Mouse (Mus musculus) telencephalon, adult 2 months (tissue): Measurements from ENCODE around the gene Upb1.
"Not testable (repeated sequence)": the region's sequence is repeated elsewhere in the genome, so short reads cannot be mapped to it uniquely, and the experiment has no call there.

ENCODE experiments used
- DNase-seq: peaks from one replicate; pipeline ENCODE4 v3.0.0-alpha.2; 2011; ENCODE audit warnings: low read depth, low spot score

The Upb1 gene

GRCm38 (mm10) chr10:75451036-75451786 lies 50.3 kb downstream of the Upb1 start:
- no peak for DNase-seq

- not testable (repeated sequence) for DNase-seq
Measured at GRCm38 (mm10) chr10:75456061-75456831, 55.3 kb downstream of the Upb1 start.

GRCm38 (mm10) chr10:75457852-75458251 lies 56.9 kb downstream of the Upb1 start:
- DNase-seq, result no peak

GRCm38 (mm10) chr10:75458329-75458728 lies 57.4 kb downstream of the Upb1 start:
- no peak for DNase-seq

GRCm38 (mm10) chr10:75462728-75463127 lies 61.8 kb downstream of the Upb1 start:
- no peak for DNase-seq

- DNase-seq, result no peak
Measured at GRCm38 (mm10) chr10:75465781-75466550, 65.1 kb downstream of the Upb1 start.

- no peak for DNase-seq
Measured at GRCm38 (mm10) chr10:75473411-75473810, 72.5 kb downstream of the Upb1 start.

- DNase-seq, result no peak
Measured at GRCm38 (mm10) chr10:75474571-75474970, 73.7 kb downstream of the Upb1 start.

- DNase-seq, result not testable (repeated sequence)
Measured at GRCm38 (mm10) chr10:75475139-75475850, 74.4 kb downstream of the Upb1 start.

GRCm38 (mm10) chr10:75477034-75477433 lies 76.1 kb downstream of the Upb1 start:
- no peak for DNase-seq

GRCm38 (mm10) chr10:75479955-75480354 lies 79.0 kb downstream of the Upb1 start:
- no peak for DNase-seq

- DNase-seq, result no peak
Measured at GRCm38 (mm10) chr10:75481703-75482102, 80.8 kb downstream of the Upb1 start.

GRCm38 (mm10) chr10:75482271-75482670 lies 81.4 kb downstream of the Upb1 start:
- DNase-seq, result no peak

- no peak for DNase-seq
Measured at GRCm38 (mm10) chr10:75482919-75483483, 82.1 kb downstream of the Upb1 start.

GRCm38 (mm10) chr10:75484066-75484465 lies 83.2 kb downstream of the Upb1 start:
- DNase-seq, result no peak

GRCm38 (mm10) chr10:75484767-75485166 lies 83.9 kb downstream of the Upb1 start:
- DNase-seq, result no peak

- peak; percentile 38 for DNase-seq
Measured at GRCm38 (mm10) chr10:75486086-75486979, 85.4 kb downstream of the Upb1 start.

- no peak for DNase-seq
Measured at GRCm38 (mm10) chr10:75487131-75487530, 86.2 kb downstream of the Upb1 start.

GRCm38 (mm10) chr10:75489522-75489921 lies 88.6 kb downstream of the Upb1 start:
- DNase-seq, result no peak

- no peak for DNase-seq
Measured at GRCm38 (mm10) chr10:75490731-75491130, 89.8 kb downstream of the Upb1 start.
